Mouse (Mus musculus): Measurements from ENCODE around the gene Zfp711.

Zfp711 gene

GRCm38 (mm10) chrX:112600511-112601305 is at the start of gene Zfp711:
Gene Zfp711, plus strand, starts transcription at chrX:112600526.
- in situ Hi-C loops (cut with MboI, MseI): no loop called here

DNA sequence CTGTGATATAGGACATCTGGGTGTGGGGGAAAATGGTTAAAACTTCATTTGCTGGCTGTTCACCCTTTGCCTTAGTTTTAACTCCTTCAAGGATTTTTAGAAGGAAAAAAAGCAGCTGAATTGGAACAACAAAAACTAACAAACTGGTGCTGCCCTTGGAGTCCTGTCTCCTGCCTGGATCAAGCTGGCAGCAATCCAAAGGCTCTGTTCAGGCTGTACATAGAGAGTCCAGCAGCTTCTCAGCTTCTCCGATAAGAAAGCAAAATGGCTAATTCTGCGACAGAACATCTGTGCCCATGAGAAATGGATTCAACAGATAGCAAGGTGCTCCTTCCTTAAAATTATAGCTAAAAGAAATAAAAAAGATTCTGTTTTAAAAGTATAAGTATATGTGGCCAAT is 32.6 kb upstream of the Zfp711 start:
- in situ Hi-C loops (cut with MboI, MseI): no loop called here

- in situ Hi-C loops (cut with MboI, MseI): no loop called here
Observed at GRCm38 (mm10) chrX:112601306-112602120, 1.2 kb downstream of the Zfp711 start.

- in situ Hi-C loops (cut with MboI, MseI): no loop called here
Observed at GRCm38 (mm10) chrX:112675525-112675924, 75.2 kb downstream of the Zfp711 start.

GRCm38 (mm10) chrX:112680605-112681004 is 80.3 kb downstream of the Zfp711 start:
- in situ Hi-C loops (cut with MboI, MseI): no loop called here
